In genomic region chr13:6153657-6154056, GRCm38 (mm10) we compare ENCODE assay signal across 20 mouse cellular contexts.
A peak's percentile ranks its signal among the peaks of the same experiment; 100 is the strongest.
DNase-seq lines count a peak whose midpoint lies in the region; ATAC-seq and TF ChIP-seq lines count a peak whose summit lies in the region.
"Had no signal": no experiment of that assay in that cellular context is flagged by ENCODE, and none has a peak within 500 bp of the region (broad histone marks: within the 10 kb centered on the region; RNA-seq: fewer than 3 reads in every experiment).

No protein-coding gene starts in this region.

- H3K4me3 ChIP-seq in left cerebral cortex, adult 2 months = no peak overlapping the region
- H3K4me3 ChIP-seq: embryonic facial prominence, embryonic 12.5 days; liver, embryonic 12.5 days; lung, embryonic 15.5 days; neural tube, embryonic 13.5 days had no signal

- TF ChIP-seq CTCF in left cerebral cortex, adult 2 months (IDR thresholded peaks at IDR 0.05) = no peak

- intact Hi-C loops in heart, postnatal 14 days (cut with DNase I) = no loop called here
- intact Hi-C loops in left cerebral cortex, adult 2 months (cut with DNase I) = no loop called here

- peak; percentile 87 to 88 for DNase-seq in cerebellum, postnatal 10 days
- no peak for DNase-seq in cerebellum, adult 11 months
- peak; percentile 10 to 25 for DNase-seq in heart, adult 18-20 months
- DNase-seq in heart, postnatal 14 days = no peak
- DNase-seq in 3T3-L1 (ENCODE audit: low read depth, low spot score) = peak; percentile 37
- no peak for DNase-seq in urinary bladder, postnatal 14 days (ENCODE audit: low spot score)
- DNase-seq in left cerebral cortex, adult 2 months (ENCODE audit: extremely low spot score in 1 of 2, low spot score in 2 of 2) = no peak
- DNase-seq: forebrain, postnatal 0 days; gastrocnemius, postnatal 36 days; kidney, adult 11 months; layer of hippocampus, postnatal 36 days; right cerebral cortex, postnatal 25 days had no signal

- no peak overlapping the region for H3K27ac ChIP-seq in left cerebral cortex, adult 2 months
- H3K27ac ChIP-seq: embryonic facial prominence, embryonic 12.5 days; hindbrain, embryonic 14.5 days; kidney, postnatal 0 days; liver, embryonic 12.5 days; lung, embryonic 15.5 days; neural tube, embryonic 13.5 days; stomach, postnatal 0 days had no signal

- ATAC-seq in common myeloid progenitor, adult 5-6 weeks (replicated peaks; ENCODE audit: low read depth, poor library complexity, severe bottlenecking) = peak; percentile 91
- ATAC-seq: forebrain, postnatal 0 days; liver, embryonic 12.5 days had no signal

Comparison
In these comparisons a context has a peak if more than half of its experiments do, and no peak if none do; other contexts are left out.
1. DNase-seq: peak in cerebellum, postnatal 10 days (2 of 2), heart, adult 18-20 months (2 of 2) and 3T3-L1 (single experiment); none in cerebellum, adult 11 months (single experiment), heart, postnatal 14 days (0 of 2), urinary bladder, postnatal 14 days (single experiment) and left cerebral cortex, adult 2 months (0 of 2).